Mouse (Mus musculus) adipocyte (in vitro differentiated cells): ENCODE measurements around the gene Gpd1.

Experiments used
- DNase-seq: peaks from one replicate; pipeline ENCODE4 v3.0.0-alpha.2; 2016; ENCODE audit warnings: low spot score

Gene Gpd1

GRCm38 (mm10) chr15:99721921-99722743, 4.8 kb downstream of the Gpd1 start:
- DNase-seq = no peak

GRCm38 (mm10) chr15:99723120-99723514, 5.8 kb downstream of the Gpd1 start:
- peak; percentile 29 for DNase-seq

GRCm38 (mm10) chr15:99723515-99724291, 6.4 kb downstream of the Gpd1 start:
- DNase-seq = peak; percentile 94

GRCm38 (mm10) chr15:99724292-99725021, 7.1 kb downstream of the Gpd1 start:
- peak; percentile 89 for DNase-seq

DNA sequence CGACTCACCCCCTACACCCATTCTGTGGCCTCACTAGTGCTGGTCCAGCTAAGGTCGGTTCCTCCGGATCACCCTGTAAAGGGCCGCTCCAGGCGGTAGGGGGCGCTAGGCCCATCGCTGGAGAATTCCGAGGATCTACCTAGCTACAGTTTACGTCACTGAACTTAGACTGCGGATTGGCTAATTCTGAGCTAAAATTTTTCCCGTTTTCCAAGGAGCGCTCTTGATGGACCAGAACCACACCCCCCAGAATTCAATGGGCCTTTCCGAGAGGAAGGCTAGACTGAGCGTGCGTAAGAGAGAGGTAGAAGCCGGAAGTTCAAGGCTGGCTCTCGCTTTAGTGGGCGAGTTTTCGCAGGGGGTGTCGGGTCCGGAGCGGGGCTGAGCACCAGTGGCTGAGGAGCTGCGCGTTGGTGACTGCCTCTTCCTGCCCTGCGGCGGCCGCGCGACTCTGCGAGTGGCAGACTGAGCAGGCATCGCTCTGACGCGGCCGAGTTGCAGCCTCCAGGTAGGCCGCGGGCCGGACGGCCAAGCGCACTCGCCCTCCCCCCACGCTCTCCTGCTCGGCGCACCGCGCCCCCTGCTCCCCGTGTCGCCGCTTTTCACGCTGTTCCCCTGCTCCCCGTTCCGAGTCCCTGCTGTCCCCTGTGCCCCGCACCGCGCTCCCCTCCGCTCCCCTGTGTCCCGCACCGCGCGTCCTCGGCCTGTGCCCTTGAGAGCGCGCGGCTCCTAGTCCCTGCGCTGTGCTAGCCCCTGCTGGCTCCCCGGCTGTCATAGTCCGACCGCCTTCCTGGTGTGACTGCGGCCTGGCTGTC, 8.2 kb downstream of the Gpd1 start, which contains the start of gene Cox14:
Gene Cox14 (plus strand): TSS at position 278 of the 815 bp plus-strand sequence.
- DNase-seq = peak; percentile 100

GRCm38 (mm10) chr15:99726549-99726948, 9.2 kb downstream of the Gpd1 start:
- DNase-seq = peak; percentile 16

- peak; percentile 14 for DNase-seq
These were observed 9.7 kb downstream of the Gpd1 start for GRCm38 (mm10) chr15:99727039-99727438.

- DNase-seq = no peak
These were observed 10.2 kb downstream of the Gpd1 start for GRCm38 (mm10) chr15:99727525-99727924.

DNA sequence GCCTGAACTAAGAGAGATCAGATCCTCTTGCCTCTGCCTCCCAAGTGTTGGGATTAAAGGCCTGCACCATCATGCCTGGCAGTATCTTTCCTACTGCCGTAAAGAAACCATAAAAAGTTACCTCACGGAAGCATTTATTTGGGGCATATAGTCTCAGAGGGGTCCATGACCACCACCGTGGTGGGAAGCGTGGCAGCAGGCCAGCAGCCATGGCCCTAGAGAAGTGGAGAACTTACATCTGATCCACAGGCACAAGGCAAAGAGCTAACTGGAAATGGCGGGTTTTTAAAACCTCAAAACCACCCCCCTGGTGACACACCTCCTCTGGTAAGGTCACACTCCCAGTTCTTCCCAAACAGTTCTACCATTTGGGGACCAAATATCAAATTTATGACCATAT, 10.9 kb downstream of the Gpd1 start:
- peak; percentile 4 for DNase-seq

- no peak for DNase-seq
These were observed 11.9 kb downstream of the Gpd1 start for GRCm38 (mm10) chr15:99729056-99729783.

DNA sequence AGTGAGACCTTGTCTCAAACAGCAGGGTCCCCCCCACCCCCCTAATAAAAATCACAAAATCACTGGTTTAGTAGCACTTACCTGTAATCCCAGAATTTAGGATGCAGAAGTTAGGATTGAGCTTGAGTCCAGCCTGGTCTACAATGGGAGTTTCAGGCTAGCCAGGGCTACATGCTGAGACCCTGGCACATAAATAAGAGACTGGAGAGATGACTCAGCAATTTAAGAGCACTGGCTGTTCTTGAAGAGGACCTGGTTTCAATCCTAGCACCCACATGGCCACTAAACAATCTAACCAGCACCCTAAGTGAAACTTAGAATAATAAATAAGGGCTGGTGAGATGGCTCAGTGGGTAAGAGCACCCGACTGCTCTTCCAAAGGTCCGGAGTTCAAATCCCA, 13.9 kb downstream of the Gpd1 start:
- DNase-seq = no peak

DNA sequence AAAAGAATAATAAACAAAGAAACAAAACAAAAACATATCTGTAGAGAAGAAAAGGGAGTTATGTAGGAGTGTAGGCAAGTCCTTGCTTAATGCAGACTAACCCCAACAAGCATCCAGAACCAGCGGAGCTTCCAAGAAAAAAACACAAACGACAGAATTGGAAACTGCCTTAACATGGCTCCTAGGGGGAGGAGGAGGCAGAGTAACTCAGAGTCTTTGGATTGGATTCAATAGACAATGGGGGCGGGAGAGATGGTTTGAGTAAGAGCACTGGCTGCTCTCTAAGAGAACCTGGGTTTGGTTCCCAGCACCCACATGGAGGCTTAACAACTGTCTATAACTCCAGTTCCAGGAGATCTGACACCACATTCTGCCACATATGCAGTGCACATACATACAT, 14.4 kb downstream of the Gpd1 start:
- DNase-seq = no peak

GRCm38 (mm10) chr15:99733186-99733585, 15.9 kb downstream of the Gpd1 start:
- peak; percentile 69 for DNase-seq

GRCm38 (mm10) chr15:99735631-99736030, 18.3 kb downstream of the Gpd1 start:
- no peak for DNase-seq

DNA sequence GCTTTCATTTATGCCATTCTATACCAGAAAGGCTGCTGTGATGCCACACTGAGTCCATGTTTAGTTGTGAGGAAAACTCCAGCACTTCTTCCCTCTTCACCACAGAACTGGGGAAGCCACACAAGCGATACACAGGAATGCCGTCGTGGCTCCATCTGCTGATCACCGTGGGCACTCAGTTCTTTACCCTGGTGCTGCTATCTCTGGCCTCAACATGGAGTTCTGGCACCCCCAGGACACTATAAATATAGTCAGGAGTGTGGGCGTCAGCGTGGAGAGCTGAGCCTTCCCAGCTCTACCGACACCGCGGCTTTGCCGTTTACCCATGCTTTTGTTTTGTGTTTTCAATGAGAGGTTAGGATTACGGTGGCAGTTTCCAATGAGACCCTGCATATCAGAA, 19.4 kb downstream of the Gpd1 start:
- no peak for DNase-seq

GRCm38 (mm10) chr15:99740229-99740628, 22.9 kb downstream of the Gpd1 start:
- no peak for DNase-seq

DNA sequence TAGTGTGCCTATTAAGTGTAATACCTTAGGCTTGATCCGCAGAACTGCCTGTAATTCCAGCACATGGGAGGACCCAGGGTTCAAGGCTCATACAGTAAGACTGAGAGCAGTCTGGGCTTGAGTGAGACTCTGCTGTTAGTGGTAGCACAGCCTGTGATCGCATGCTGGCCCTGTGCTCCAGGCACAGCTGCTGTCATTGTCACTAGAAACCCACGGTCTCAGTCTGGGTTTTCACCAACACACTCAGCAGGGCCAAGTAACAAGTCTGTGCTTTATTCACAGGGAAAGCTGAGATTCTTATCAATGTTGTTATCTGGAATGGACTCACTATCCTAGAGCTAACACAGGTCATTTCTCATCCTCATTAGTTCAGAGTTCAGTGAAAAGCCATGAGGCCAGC, 36.9 kb downstream of the Gpd1 start:
- no peak for DNase-seq

DNA sequence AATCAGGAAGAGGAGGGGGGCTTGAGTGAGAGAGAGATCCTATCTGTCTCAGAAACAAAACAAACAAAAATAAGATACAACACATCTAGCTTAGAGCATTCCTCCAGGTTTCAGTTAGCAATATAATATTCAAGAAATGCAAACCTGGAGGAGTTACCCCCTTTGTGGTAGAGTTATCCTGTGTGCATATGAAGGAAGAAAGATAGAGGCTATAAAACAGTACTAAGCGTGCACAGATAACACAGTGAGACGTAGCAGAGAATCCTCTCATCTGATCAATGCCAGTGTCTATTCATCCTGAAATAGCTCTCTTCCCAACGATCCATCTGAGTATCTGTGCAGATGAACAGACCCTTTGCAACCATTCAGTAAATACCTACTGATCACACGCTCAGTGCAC, 50.2 kb downstream of the Gpd1 start:
- no peak for DNase-seq

DNA sequence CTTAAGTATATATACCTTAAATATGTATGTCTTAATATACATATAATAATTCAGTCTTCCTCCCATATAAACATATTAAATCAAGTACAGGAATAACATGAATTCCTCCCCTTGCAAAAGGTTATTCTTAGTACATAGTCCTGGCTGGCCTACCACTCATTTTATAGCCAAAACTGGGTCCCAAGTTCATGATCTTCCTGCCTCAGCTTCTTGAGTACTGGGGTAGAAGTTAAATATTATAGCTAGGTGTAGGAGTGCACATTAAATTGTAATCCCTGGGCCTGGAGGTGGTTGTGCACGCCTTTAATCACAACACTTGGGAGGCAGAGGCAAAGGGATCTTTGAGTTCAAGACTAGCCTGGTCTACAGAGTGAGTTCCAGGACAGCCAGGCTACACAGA, 51.4 kb downstream of the Gpd1 start:
- DNase-seq = no peak

DNA sequence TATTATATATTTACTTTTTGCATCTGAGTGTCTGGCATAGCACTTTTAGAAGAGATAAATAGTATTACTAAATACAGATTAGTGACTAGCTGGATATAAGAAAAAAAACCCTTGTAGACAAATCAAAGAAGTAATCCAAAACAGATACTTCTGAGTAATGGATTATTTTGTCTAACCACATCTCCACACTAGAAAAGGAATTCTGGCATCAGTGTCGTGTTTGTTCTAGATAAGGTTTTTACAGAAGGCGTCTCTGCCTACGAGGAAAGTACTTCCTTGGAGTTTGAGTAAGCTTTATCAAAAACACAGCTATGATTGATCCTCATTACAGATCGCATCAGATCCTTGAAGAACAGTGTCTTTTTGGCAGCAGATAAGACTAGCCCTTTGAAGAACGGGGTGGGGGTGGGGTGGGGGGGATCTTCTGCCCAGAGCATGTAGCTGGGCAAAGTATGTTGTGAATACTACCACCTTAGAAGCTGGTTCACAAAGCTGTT, 53.7 kb downstream of the Gpd1 start:
- no peak for DNase-seq
